Mouse (Mus musculus): ENCODE results near the gene Rbbp4.

Gene Rbbp4

GRCm38 (mm10) chr4:129293702-129294101 is 41.5 kb downstream of the Rbbp4 start:
- no peak for DNase-seq (ENCODE audit: low spot score)

GRCm38 (mm10) chr4:129292831-129293230 is 42.3 kb downstream of the Rbbp4 start:
- DNase-seq (ENCODE audit: low spot score), result no peak

GRCm38 (mm10) chr4:129289671-129290070 is 45.5 kb downstream of the Rbbp4 start:
- DNase-seq (ENCODE audit: low spot score), result no peak

GRCm38 (mm10) chr4:129288067-129288466 is 47.1 kb downstream of the Rbbp4 start:
- no peak for DNase-seq (ENCODE audit: low spot score)

GRCm38 (mm10) chr4:129287472-129287981 is 47.6 kb downstream of the Rbbp4 start, which contains the start of gene Sync:
TSS of gene Sync (plus strand) at chr4:129287617.
- no peak for DNase-seq (ENCODE audit: low spot score)

GRCm38 (mm10) chr4:129286683-129287471 is 48.3 kb downstream of the Rbbp4 start:
- no peak for DNase-seq (ENCODE audit: low spot score)

GRCm38 (mm10) chr4:129286001-129286682 is 49.0 kb downstream of the Rbbp4 start:
- no peak for DNase-seq (ENCODE audit: low spot score)

GRCm38 (mm10) chr4:129284685-129285084 is 50.5 kb downstream of the Rbbp4 start:
- DNase-seq (ENCODE audit: low spot score), result no peak

GRCm38 (mm10) chr4:129283226-129283625 is 51.9 kb downstream of the Rbbp4 start:
- DNase-seq (ENCODE audit: low spot score), result no peak

- no peak for DNase-seq (ENCODE audit: low spot score)
Measured at GRCm38 (mm10) chr4:129282786-129283185, 52.4 kb downstream of the Rbbp4 start.

GRCm38 (mm10) chr4:129276453-129276865 is 58.7 kb downstream of the Rbbp4 start:
- DNase-seq (ENCODE audit: low spot score), result peak; percentile 96

- DNase-seq (ENCODE audit: low spot score), result no peak
Measured at GRCm38 (mm10) chr4:129272756-129273046, 62.5 kb downstream of the Rbbp4 start.

- DNase-seq (ENCODE audit: low spot score), result no peak
Measured at GRCm38 (mm10) chr4:129271991-129272755, 63.0 kb downstream of the Rbbp4 start.

GRCm38 (mm10) chr4:129268698-129269097 is 66.5 kb downstream of the Rbbp4 start:
- no peak for DNase-seq (ENCODE audit: low spot score)

- no peak for DNase-seq (ENCODE audit: low spot score)
Measured at GRCm38 (mm10) chr4:129266821-129267220, 68.3 kb downstream of the Rbbp4 start.

- DNase-seq (ENCODE audit: low spot score), result no peak
Measured at GRCm38 (mm10) chr4:129266191-129266590, 69.0 kb downstream of the Rbbp4 start.

GRCm38 (mm10) chr4:129263225-129264021 is 71.7 kb downstream of the Rbbp4 start:
- no peak for DNase-seq (ENCODE audit: low spot score)

GRCm38 (mm10) chr4:129261196-129261595 is 74.0 kb downstream of the Rbbp4 start, which contains the start of gene C77080:
TSS of gene C77080 (minus strand) at chr4:129261404.
- DNase-seq (ENCODE audit: low spot score), result no peak

- no peak for DNase-seq (ENCODE audit: low spot score)
Measured at GRCm38 (mm10) chr4:129260678-129261077, 74.5 kb downstream of the Rbbp4 start.

GRCm38 (mm10) chr4:129259101-129259500 is 76.1 kb downstream of the Rbbp4 start:
- DNase-seq (ENCODE audit: low spot score), result no peak
